Mouse (Mus musculus): ENCODE data around the gene Ackr1. TPM values are rescaled to one million over a fixed set of nuclear protein-coding genes. Genes with fewer than 3 reads are reported as not detected.

The Ackr1 gene
- total and polyA plus RNA-seq, 3 experiments: 1.1 to 2.1 (median 2.0) TPM

Other genes with a start within 250 kb of the Ackr1 start
- not detected for gene Olfr1408, start 196.4 kb downstream of the Ackr1 start, total RNA-seq (2021)
- gene Olfr1408, start 196.4 kb downstream of the Ackr1 start, polyA plus RNA-seq (2012; rRNA removed): not detected in 2 replicates
- not detected for gene Olfr1406, start 143.1 kb downstream of the Ackr1 start, total RNA-seq (2021)
- gene Olfr1406, start 143.1 kb downstream of the Ackr1 start, polyA plus RNA-seq (2012; rRNA removed): not detected in 2 replicates
- gene Olfr218, start 135.9 kb downstream of the Ackr1 start, total RNA-seq (2021): not detected
- gene Olfr218, start 135.9 kb downstream of the Ackr1 start, polyA plus RNA-seq (2012; rRNA removed): not detected in 2 replicates
- gene Olfr1404, start 121.4 kb downstream of the Ackr1 start, total RNA-seq (2021): not detected
- not detected in 2 replicates for gene Olfr1404, start 121.4 kb downstream of the Ackr1 start, polyA plus RNA-seq (2012; rRNA removed)
- gene Fcer1a, start 106.5 kb downstream of the Ackr1 start, total RNA-seq (2021): not detected
- not detected in 2 replicates for gene Fcer1a, start 106.5 kb downstream of the Ackr1 start, polyA plus RNA-seq (2012; rRNA removed)
- not detected for gene Olfr418, start 67.7 kb downstream of the Ackr1 start, total RNA-seq (2021)
- gene Olfr418, start 67.7 kb downstream of the Ackr1 start, polyA plus RNA-seq (2012; rRNA removed): not detected in 2 replicates
- not detected for gene Mptx2, start 56.0 kb downstream of the Ackr1 start, total RNA-seq (2021)
- not detected in 2 replicates for gene Mptx2, start 56.0 kb downstream of the Ackr1 start, polyA plus RNA-seq (2012; rRNA removed)
- under 1 TPM; 0.55 to 0.78 TPM for gene Aim2, start 17.1 kb upstream of the Ackr1 start, total RNA-seq (2021)
- gene Aim2, start 17.1 kb upstream of the Ackr1 start, polyA plus RNA-seq (2012; rRNA removed): 0.15 and 0.20 TPM in 2 replicates
- 1 to 10 TPM; 3.9 to 6.1 TPM for gene Cadm3, start 33.9 kb upstream of the Ackr1 start, total RNA-seq (2021)
- gene Cadm3, start 33.9 kb upstream of the Ackr1 start, polyA plus RNA-seq (2012; rRNA removed): 6.8 and 9.3 TPM in 2 replicates
- under 1 TPM; 0.45 to 0.84 TPM for gene Ifi206, start 157.3 kb upstream of the Ackr1 start, total RNA-seq (2021)
- gene Ifi206, start 157.3 kb upstream of the Ackr1 start, polyA plus RNA-seq (2012; rRNA removed): 0.68 and 0.82 TPM in 2 replicates
- under 1 TPM in 1 of 2 experiments, not detected in 1; 0.09 TPM for gene Ifi214, start 202.2 kb upstream of the Ackr1 start, total RNA-seq (2021)
- 0.06 TPM in 1 of 2 replicates, not detected in the other for gene Ifi214, start 202.2 kb upstream of the Ackr1 start, polyA plus RNA-seq (2012; rRNA removed)

All from adrenal gland, adult 2 months (tissue).